Mouse (Mus musculus) hindbrain, embryonic 11.5 days (tissue): ENCODE measurements around the gene Arhgap15. TPM values are rescaled to one million over a fixed set of nuclear protein-coding genes. Genes with fewer than 3 reads are reported as not detected.

Experiments used
- ATAC-seq: fragments of 200-750 bp; cut with Nextera tagmentation; 2 replicates; pipeline ENCODE4 v1.8.0; 2017; ENCODE audit warnings: mild to moderate bottlenecking, moderate TSS enrichment, moderate library complexity; ENCODE audit not compliant: low FRiP score
- DNase-seq: peaks from one replicate; pipeline ENCODE4 v3.0.0-alpha.2; 2015; ENCODE audit warnings: low spot score
- H3K27ac ChIP-seq: fragments of 300-500 bp; sonication (generic); 2 replicates; pipeline ENCODE4 v1.5.1; 2014; ENCODE audit warnings: mild to moderate bottlenecking, low read depth, low read length
- H3K27me3 ChIP-seq: fragments of 300-500 bp; sonication (generic); 2 replicates; pipeline ENCODE4 v1.6.1; 2014; ENCODE audit warnings: mild to moderate bottlenecking, low read length, moderate library complexity, mixed read lengths; ENCODE audit not compliant: control insufficient read depth, insufficient read depth
- H3K36me3 ChIP-seq: fragments of 300-500 bp; sonication (generic); 2 replicates; pipeline ENCODE4 v1.6.1; 2014; ENCODE audit warnings: mild to moderate bottlenecking, low read length, moderate library complexity, mixed read lengths; ENCODE audit not compliant: control insufficient read depth, insufficient read depth
- H3K4me1 ChIP-seq: fragments of 300-500 bp; sonication (generic); replicated peaks from 2 replicates; pipeline ENCODE4 v1.6.1; 2014; ENCODE audit warnings: low read length, mixed read lengths; ENCODE audit not compliant: control insufficient read depth, insufficient read depth
- H3K4me2 ChIP-seq: fragments of 300-500 bp; sonication (generic); replicated peaks from 2 replicates; pipeline ENCODE4 v1.6.1; 2014; ENCODE audit warnings: mild to moderate bottlenecking, low read depth, low read length
- H3K4me3 ChIP-seq: fragments of 300-500 bp; sonication (generic); 2 replicates; pipeline ENCODE4 v1.5.1; 2014; ENCODE audit warnings: low read depth, low read length
- H3K9ac ChIP-seq: fragments of 300-500 bp; sonication (generic); 2 replicates; pipeline ENCODE4 v1.6.1; 2014; ENCODE audit warnings: low read depth, low read length
- H3K9me3 ChIP-seq: fragments of 300-500 bp; sonication (generic); 2 replicates; pipeline ENCODE4 v1.6.1; 2016; ENCODE audit warnings: low read length; ENCODE audit not compliant: control insufficient read depth
- WGBS: fragments of 180-500 bp; shearing (Covaris S2); extraction: QIAGEN DNeasy Blood & Tissue Kit; methylation state at CpG from one replicate; pipeline ENCODE4 v1.1.7; 2014; 5-methylcytosine and 5-hydroxymethylcytosine counted together
- polyA plus RNA-seq: library from polyadenylated mRNA; unstranded; fragments of >200 nt; fragmentation: Nextera tagmentation; extraction: Ambion mirVana; gene quantifications from 2 replicates; pipeline ENCODE4 v1.2.1, GENCODE M21; 2014

Gene Arhgap15
- polyA plus RNA-seq: 0.45 and 1.6 TPM in 2 replicates

DNA sequence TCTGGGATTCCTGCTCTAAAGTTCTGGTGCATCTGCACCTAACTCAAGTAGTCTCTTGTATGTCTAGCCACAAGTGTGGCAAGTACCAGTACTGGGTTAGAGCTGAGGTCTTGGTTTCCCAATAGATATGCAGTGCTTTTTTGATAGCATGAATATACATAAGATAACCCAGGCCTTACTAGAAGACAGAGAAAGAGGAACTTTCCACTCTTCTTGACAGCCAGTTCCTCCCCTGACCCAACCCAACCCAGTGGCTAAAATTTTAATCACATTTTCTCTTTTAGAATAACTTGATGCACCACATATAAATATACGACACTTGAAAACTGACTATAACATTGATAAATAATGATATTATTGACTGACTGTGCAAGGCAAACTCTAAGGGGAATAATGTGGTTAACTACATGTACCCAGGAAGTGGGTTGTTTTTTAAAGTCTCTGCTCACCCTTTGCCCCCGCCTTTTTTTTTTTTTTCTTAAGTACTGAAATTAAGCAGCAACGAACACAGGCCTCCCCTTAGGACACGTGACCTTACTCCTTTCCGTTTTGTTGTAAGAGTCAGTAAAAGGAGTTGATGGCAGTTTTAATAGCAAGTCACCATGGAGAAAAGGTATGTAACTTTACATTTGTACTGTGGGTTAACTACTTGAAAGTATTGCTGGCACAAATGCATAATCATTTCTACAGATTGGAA, at the start of gene Arhgap15:
Gene Arhgap15 (plus strand): TSS at position 538 of the 697 bp plus-strand sequence.
- no peaks in the 10 kb centered on the region for H3K9me3 ChIP-seq
- 83% methylated on average over 5 of the region's 5 CpGs for WGBS
- H3K4me1 ChIP-seq: no peaks in the 10 kb centered on the region
- DNase-seq: no peak
- no peak within 1 kb of the TSS for H3K27ac ChIP-seq
- H3K9ac ChIP-seq: no peak within 1 kb of the TSS
- no peak within 1 kb of the TSS for H3K4me3 ChIP-seq
- no peaks in the 10 kb centered on the region for H3K36me3 ChIP-seq
- H3K4me2 ChIP-seq: no peak within 1 kb of the TSS
- no peaks in the 10 kb centered on the region for H3K27me3 ChIP-seq
- no peak for ATAC-seq

DNA sequence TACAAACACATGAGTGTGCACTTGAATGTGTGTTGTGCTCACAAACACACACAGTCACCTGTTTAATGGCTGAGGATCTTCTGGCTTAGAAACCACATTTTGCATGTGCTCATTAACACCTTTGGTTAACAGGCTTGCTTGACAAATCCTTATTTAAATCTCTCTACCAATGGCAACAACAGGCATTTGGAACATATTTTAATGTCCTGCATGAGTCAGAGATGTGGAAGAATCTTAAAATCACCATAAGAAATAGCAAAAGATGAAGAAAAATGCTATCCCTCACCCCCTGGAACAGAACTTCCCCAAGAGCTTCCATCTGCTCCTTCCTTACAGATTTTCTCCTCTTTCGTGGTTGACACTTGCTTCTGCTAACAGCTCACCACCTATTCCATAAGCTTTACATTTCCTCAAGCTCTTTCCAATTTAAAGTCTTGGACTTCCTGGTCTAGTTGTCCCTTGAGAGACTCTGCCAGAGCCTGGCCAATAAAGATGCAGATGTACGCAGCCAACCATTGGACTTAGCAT, 35.9 kb upstream of the Arhgap15 start:
- Histone ChIP-seq H3K9ac (no peak overlapping the region), H3K27me3 (no peaks in the 10 kb centered on the region), H3K9me3 (no peaks in the 10 kb centered on the region), H3K27ac (no peak overlapping the region), H3K4me1 (no peaks in the 10 kb centered on the region), H3K4me3 (no peak overlapping the region), H3K4me2 (no peak overlapping the region), H3K36me3 (no peaks in the 10 kb centered on the region)
- no peak for ATAC-seq
- no peak for DNase-seq
- WGBS: 90% methylated on average over 2 of the region's 2 CpGs

DNA sequence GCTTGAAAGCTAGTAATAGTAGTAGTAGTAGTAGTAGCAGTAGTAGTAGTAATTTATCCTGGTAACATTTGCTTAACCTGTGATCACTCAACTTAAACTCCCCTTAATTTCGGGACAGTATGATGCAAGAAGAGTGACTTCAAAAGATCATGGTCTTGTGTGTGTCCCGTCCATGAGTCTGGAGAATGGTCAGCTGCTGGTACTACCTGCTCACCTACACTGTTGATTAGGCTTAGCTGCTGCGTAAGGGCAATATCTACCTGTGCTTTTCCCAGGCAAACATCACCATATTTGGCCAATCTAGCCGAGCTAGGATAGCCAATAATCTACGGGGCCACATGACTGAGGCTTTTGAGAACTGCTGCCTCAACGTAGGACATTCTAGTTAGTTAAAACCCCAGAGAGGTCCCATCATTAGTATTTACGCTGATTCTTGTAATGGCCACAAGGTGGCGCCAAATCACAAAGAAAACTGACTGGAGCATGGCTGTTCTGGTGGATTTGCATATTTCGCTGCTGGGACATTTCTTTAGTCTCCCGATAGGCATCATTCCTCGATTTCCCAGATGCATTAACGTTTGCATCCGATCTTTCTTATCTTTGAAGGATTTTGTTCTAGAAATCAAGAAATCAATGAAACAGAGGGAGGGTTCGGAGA, 26.0 kb upstream of the Arhgap15 start:
- peak overlapping the region; percentile 21; the same call in 1 of the 2 replicates for H3K4me2 ChIP-seq
- no peaks in the 10 kb centered on the region for H3K36me3 ChIP-seq
- H3K9ac ChIP-seq: no peak overlapping the region
- 22% methylated on average over 14 of the region's 14 CpGs for WGBS
- peak; percentile 88 for DNase-seq
- ATAC-seq: peak; percentile 93
- no peaks in the 10 kb centered on the region for H3K4me1 ChIP-seq
- no peak overlapping the region for H3K4me3 ChIP-seq
- no peak overlapping the region for H3K27ac ChIP-seq
- H3K27me3 ChIP-seq: no peaks in the 10 kb centered on the region
- no peaks in the 10 kb centered on the region for H3K9me3 ChIP-seq

DNA sequence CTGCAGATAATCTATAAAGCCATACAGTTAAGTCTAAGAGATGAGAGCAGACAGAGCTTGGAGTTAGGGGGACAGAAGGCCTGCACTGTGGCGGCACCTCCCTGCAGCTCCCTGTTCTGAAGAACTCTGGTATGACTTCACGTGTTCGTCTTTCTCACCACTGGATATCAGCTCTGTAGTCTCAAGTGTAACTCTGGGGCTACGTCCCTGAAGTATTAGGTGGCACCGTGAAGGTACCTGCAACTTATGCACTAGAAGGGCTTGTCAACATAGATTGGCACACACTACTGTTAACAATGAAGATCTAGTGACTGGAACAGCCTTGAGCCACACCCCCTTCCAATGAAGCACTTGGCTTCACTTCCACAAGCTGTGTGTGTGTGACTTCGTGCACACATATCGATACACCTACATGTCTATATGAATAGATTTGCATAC, 25.5 kb upstream of the Arhgap15 start:
- H3K9me3 ChIP-seq: no peaks in the 10 kb centered on the region
- no peak for DNase-seq
- peak overlapping the region; percentile 21; the same call in 1 of the 2 replicates for H3K4me2 ChIP-seq
- 60% methylated on average over 7 of the region's 7 CpGs for WGBS
- no peak overlapping the region for H3K9ac ChIP-seq
- H3K4me3 ChIP-seq: no peak overlapping the region
- peak; percentile 82 for ATAC-seq
- H3K36me3 ChIP-seq: no peaks in the 10 kb centered on the region
- no peaks in the 10 kb centered on the region for H3K27me3 ChIP-seq
- no peaks in the 10 kb centered on the region for H3K4me1 ChIP-seq
- H3K27ac ChIP-seq: no peak overlapping the region

DNA sequence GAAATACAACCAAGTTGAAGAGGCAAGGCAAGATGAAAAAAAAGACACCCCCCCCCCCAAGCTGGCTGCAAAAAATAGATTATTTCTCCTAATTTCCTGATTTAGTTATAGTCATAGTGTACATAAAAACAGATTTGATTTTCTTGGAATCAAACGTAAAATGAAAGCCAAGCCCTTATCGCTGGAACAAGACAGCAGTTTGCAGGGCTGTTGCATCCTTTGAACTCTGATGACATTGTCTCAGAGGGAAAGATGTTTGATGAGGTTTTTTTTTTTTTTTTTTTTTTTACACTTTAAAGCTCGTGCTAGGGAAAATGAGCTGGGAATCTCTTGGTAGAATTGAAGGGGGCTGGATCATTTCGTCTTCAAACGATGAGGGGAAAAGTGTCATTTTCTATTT, 21.4 kb upstream of the Arhgap15 start:
- H3K27ac ChIP-seq: no peak overlapping the region
- no peak for ATAC-seq

DNA sequence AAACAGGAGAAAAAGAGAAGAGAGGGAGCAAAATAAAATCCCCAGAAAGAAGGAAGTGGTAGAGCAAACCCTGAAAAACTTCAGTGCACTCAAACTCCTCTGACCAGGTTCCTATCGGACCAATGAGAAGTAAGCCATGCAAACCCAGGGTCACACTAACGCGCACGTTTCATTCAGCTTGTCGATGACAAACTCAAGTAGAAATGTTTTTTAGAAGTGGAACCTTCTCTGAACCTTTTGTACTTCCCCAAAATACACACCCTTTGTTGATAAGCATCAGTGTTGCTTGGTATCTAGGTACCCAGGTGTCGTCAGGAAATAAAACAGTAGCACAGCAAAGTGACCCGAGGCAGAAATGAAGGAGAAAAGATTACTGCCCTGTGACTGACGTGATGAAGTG, 20.9 kb upstream of the Arhgap15 start:
- ATAC-seq: no peak
- no peaks in the 10 kb centered on the region for H3K4me1 ChIP-seq
- H3K9ac ChIP-seq: no peak overlapping the region
- H3K4me2 ChIP-seq: no peak overlapping the region
- H3K4me3 ChIP-seq: no peak overlapping the region
- H3K27me3 ChIP-seq: no peaks in the 10 kb centered on the region
- no peak for DNase-seq
- no peak overlapping the region for H3K27ac ChIP-seq
- WGBS: 85% methylated on average over 8 of the region's 8 CpGs
- H3K36me3 ChIP-seq: no peaks in the 10 kb centered on the region
- no peaks in the 10 kb centered on the region for H3K9me3 ChIP-seq

More for the DNA sequence above, 21.4 kb upstream of the Arhgap15 start:
- Histone ChIP-seq H3K4me3 (no peak overlapping the region), H3K9me3 (no peaks in the 10 kb centered on the region), H3K27me3 (no peaks in the 10 kb centered on the region), H3K4me2 (no peak overlapping the region), H3K4me1 (no peaks in the 10 kb centered on the region), H3K36me3 (no peaks in the 10 kb centered on the region), H3K9ac (no peak overlapping the region)
- no peak for DNase-seq
- 81% methylated on average over 5 of the region's 5 CpGs for WGBS

DNA sequence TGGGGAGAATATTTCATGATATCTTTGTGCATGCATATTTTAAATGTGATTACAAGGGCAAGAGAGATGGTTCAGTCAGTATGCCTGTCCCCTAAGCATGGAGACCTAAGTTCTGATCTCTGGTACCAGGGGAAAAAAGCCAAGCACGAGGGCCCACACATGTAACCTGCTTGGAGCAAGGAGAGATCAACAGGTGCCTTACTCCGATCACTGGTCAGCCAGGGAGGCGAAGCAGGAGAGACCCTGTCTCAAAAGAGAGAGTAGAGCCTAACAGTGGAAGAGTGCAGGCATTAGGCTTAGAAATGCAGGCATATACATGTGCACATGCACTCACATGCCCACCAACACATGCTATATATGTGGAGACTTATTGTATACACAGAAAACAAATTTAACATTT, 19.8 kb upstream of the Arhgap15 start:
- DNase-seq: no peak

DNA sequence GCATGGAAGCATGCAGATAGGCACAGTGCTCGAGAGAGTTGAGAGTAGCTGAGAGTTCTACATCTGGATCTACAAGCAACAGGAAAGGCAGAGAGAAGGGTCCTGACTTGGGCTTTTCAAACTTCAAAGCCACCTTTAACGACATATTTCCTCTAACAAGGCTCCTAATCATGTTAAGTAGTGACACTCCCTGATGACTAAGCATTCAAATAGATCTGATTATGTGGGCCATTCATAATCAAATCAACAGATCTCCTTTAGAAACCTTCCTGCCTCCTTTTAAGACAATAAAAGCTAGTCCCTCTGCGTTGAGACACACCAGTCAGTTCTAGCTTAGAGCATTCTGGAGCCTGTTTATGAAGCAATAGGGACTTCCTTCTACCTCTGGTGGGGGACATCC, 16.2 kb upstream of the Arhgap15 start:
- Histone ChIP-seq H3K27me3 (no peaks in the 10 kb centered on the region), H3K4me3 (no peak overlapping the region), H3K9me3 (no peaks in the 10 kb centered on the region), H3K4me2 (no peak overlapping the region), H3K9ac (no peak overlapping the region), H3K4me1 (no peaks in the 10 kb centered on the region), H3K36me3 (no peaks in the 10 kb centered on the region), H3K27ac (no peak overlapping the region)
- ATAC-seq (no peak), DNase-seq (no peak)
- 58% methylated on average over 3 of the region's 3 CpGs for WGBS

More for the DNA sequence above, 19.8 kb upstream of the Arhgap15 start:
- H3K4me3 ChIP-seq: no peak overlapping the region
- WGBS: 91% methylated on average over 3 of the region's 3 CpGs
- no peak overlapping the region for H3K9ac ChIP-seq
- no peak for ATAC-seq
- H3K4me2 ChIP-seq: no peak overlapping the region
- H3K36me3 ChIP-seq: no peaks in the 10 kb centered on the region
- H3K27me3 ChIP-seq: no peaks in the 10 kb centered on the region
- no peaks in the 10 kb centered on the region for H3K9me3 ChIP-seq
- H3K4me1 ChIP-seq: no peaks in the 10 kb centered on the region
- H3K27ac ChIP-seq: no peak overlapping the region
